Mouse (Mus musculus): ENCODE measurements around the gene Slc25a21.

Gene Slc25a21

DNA sequence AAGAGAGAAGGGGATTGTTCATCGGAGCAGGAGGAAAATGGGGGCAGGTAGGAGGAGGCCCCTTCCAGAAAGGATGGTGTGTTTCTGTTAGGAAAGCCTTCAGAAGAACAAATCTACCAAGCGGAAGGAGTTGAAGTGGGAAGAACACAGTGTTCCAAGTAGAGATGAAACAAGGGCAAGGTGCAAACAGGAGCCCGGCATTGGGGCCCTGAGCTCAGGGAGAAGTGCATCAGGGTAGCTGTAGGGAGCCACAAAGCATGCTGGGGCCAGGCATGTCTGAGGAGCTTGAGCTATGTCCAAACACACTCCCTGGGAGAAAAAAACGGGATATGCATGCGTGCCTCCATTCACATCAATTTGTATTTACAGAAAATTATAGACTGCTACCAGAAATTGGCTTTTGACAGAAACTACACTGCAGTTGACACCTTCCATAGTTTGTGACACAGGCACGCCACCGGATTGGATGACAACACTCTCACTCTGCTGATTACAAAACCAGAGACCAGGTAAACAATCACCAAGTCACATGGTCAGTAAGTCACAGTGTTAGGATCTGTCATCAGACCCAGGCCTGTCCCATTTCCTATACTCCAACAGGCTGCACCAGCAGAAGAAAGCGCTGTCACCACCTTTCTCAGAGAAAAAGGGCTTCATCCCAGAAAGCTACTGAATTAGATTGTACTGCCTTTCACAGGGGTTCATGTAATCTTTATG lies 299.9 kb downstream of the Slc25a21 start:
- in situ Hi-C loops (cut with MboI; ENCODE audit: low sequenced_read_pairs): no loop called here

DNA sequence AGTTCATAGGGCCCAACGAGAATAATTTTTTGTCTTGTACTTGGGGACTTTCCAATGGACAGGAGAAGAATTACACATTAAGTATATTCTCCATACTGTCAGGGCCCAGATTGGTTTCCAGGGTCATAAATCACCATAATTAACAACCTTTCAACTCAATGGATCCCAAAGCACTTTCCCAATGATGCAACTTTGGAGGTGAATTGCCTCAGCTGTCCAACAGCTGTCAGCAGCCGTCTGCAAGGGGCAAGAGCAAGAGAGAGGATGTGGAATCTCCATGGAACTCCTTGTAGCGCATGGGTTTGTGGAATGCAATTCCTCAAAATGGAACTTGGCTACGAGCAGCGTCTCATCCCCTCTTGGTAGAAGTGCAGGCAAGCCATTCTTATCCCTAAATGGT lies 302.3 kb downstream of the Slc25a21 start:
- in situ Hi-C loops (cut with MboI; ENCODE audit: low sequenced_read_pairs): no loop called here

DNA sequence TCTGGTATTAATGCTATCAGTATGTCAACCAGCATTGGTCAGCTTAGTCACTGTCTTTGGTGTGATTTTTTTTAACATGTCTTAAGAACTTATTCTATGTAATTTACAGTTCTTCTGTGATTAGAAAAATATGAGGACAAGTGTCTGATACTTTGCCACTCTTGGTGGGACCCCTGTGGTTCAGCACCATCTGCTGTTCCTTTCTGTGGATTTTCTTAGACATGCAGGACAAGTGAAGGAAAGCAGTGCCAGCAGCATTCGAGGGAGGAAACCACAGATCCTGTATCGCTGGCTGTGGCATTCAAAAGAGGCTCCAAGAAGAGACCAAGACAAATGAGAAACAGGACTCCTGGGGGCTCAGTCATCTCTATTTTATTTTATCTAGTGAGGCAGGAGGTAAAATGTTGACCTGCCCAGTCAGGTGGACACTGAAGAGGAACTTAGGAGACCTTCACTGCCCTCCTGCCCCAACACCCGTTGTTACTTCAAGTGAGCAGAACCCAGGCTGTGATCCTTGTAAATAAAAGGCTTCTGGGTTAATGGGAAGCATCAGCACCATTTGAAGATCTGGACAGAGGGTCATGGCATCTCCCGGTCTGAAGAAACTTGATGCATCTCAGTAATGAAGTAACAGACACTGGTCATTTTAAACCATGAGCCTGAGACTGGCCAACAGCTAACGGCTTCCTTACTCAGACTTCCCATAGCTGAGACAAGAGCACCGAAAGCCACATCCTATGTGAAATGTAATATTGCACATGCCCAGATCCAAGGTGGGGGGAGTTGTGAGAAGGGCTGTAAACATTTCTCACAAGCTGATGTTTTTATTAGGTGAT lies 306.2 kb downstream of the Slc25a21 start:
- in situ Hi-C loops (cut with MboI; ENCODE audit: low sequenced_read_pairs): no loop called here

DNA sequence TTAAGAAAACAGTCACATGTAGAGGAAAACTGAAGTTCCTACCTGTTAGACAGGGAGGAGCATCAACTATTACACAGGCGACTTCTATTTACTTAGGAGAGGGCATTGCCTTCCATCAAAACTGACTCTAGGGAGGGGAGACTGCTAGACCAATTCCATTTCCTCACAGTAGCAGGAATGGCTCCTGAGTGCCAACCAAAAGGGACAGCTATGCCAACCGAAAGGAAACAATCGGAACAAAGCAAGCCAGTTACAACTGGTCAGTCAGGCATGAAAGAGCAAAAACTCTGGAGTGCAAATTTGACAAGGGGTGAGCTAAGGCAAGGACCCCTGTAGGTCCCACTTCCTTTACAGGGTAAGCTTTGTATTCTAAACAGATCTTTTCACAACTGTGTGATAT lies 319.5 kb downstream of the Slc25a21 start:
- in situ Hi-C loops (cut with MboI; ENCODE audit: low sequenced_read_pairs): no loop called here

DNA sequence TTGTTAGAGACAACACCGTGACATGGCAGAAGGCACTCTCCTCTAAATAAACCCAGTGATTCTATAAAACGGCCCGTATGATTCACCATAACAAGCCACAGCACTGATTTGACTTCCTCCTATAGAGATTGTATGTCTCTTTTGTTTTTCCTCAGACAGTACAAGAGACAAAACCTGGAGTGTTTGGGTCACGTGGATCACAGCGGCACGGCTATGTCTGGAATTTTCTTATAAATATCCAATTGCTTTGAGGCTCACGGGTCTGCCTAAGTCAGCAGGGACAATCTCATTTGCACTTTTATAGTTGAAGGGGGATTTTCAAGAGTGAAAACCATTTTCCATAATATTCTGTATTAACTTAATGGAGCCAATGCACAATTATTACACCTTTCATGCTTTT lies 320.7 kb downstream of the Slc25a21 start:
- in situ Hi-C loops (cut with MboI; ENCODE audit: low sequenced_read_pairs): no loop called here

DNA sequence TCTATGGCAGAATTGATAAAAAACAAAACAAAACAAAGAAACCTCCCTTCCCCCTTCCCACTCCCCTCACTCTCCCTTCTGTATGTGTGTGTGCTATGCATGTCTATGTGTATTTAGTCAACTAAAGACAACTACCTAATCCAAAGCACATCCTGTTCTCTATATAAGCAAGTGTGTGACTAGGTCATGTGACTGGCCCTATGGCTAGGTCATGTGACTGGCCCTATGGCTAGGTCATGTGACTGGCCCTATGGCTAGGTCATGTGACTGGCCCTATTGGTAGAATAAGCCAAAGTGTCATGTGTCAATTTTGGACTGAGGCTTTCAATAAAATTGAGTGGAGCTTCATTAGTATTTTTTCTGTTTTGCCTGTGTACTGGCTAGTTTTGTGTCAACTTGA lies 324.1 kb downstream of the Slc25a21 start:
- in situ Hi-C loops (cut with MboI; ENCODE audit: low sequenced_read_pairs): no loop called here

DNA sequence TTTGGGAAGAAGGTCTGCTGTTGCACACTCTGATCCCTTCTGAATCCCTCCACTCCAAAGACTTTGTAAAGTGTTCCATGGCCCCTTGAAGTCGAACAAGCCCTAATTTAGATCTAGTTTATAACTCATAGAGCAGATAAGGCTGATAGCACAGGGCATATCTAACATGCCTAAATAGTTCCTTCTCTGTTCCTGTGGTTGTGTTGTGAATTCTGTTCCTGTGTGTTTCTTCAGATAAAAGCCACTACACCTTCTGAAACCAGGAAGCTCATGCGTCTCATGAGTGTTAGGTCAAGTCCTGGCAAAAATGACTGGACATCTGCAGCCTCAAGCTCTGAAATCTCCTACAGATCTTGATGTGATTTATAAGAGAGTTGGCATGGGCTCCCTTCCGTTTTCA lies 326.7 kb downstream of the Slc25a21 start:
- in situ Hi-C loops (cut with MboI; ENCODE audit: low sequenced_read_pairs): no loop called here

DNA sequence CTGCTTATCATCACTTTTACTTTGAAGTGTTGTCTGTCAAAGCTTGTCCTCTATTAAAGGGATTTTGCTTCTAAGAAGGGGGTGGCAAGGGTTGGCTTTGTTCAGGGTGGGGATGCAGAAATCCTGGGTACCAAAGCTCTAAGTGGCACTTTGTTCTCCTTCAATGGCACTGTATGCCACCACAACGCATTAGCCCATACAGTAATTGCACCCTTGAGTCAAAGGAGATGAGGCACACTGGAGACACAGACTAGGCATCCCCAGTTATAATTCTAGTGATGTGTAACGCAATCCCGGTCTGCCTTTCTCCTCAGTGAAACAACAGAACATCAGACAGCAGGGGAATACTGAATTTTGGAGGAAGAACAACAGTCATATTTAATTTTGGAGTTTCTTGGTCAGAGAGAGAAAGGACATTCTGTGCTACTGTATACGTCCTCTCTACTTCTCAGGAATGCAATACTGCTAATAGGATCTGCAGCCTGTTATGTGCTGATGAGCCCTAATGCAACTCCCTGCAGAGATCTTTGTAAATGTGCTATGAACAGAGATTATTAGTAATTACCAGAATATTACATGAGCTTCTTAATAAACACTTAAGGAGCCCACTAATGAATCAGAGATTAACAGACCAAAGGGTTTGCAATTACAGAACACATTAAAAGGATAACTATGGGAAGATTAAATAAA lies 333.3 kb downstream of the Slc25a21 start:
- in situ Hi-C loops (cut with MboI; ENCODE audit: low sequenced_read_pairs): no loop called here

DNA sequence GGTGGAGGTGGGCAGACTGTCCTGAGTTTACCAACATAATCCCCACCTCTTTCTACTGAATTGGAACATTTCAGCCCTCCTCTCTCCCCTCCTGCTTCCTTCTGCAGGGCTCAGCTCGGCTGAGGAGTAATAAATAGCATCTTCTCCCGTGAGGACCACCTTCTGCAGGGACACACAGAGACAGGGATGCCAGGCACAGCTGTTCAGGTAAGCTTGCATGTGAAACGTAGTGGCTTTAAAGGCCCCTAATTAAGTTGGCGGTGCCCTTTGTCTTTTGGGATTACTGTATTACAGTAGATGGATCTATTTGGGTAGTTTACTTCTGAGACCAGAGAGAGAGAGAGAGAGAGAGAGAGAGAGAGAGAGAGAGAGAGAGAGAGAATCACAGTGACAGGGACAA lies 344.6 kb downstream of the Slc25a21 start:
- in situ Hi-C loops (cut with MboI; ENCODE audit: low sequenced_read_pairs): no loop called here

DNA sequence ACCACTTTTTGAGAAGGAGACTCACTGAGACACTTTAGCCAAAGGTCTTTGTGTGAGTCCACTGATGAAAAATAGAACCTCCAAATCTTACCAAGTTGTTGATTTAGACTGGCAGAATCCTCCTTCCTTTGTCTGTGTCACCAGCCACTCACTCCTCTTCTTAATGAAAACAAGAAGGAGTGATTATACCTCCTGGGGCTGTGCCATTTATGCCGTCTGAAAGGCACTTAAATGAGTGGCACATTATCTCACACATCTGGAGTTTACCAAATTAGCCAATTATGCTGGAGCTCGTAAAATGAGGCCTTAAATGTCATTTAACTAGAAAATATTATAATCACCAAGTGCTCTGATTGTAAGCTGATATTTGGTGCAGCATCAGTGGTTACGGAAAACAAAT lies 345.8 kb downstream of the Slc25a21 start:
- in situ Hi-C loops (cut with MboI; ENCODE audit: low sequenced_read_pairs): no loop called here

DNA sequence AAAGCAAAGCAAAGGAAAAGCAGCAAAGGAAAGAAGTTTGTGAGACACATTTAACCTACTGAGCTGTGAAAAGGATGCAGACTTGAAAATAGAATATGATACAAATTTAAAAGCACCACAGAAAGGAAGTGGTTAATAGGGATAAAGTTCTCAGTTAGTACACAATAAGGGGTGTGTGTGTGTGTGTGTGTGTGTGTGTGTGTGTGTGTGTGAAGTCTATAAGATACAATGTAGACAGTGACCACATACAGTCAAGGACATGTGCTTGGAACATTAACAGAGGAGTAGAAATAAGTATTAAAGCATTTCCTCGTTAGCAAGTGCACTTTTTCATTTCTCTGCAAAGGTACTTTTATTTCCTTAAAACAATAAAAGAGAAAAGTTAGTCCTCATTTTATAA lies 367.3 kb downstream of the Slc25a21 start:
- in situ Hi-C loops (cut with MboI; ENCODE audit: low sequenced_read_pairs): no loop called here

DNA sequence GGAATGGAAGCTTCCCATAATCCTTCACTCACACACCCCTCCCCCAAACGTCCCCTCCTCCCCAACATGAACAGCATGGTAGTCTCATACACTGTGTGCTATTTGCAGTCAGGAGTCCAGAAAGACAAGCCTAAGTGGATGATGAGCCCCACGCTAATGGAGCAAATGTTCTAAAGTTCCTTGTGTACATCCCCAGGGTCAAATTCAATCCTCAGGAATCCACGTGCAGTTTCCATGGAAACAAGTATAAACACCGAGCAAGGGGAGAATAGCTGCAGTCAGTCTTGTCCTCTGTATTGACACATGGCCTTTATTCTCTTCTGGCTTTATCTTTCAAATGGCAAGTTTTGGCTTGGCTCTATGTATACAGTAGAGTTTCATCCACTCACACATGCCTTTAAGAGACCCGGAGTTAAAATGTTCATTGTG lies 367.8 kb downstream of the Slc25a21 start:
- in situ Hi-C loops (cut with MboI; ENCODE audit: low sequenced_read_pairs): no loop called here

DNA sequence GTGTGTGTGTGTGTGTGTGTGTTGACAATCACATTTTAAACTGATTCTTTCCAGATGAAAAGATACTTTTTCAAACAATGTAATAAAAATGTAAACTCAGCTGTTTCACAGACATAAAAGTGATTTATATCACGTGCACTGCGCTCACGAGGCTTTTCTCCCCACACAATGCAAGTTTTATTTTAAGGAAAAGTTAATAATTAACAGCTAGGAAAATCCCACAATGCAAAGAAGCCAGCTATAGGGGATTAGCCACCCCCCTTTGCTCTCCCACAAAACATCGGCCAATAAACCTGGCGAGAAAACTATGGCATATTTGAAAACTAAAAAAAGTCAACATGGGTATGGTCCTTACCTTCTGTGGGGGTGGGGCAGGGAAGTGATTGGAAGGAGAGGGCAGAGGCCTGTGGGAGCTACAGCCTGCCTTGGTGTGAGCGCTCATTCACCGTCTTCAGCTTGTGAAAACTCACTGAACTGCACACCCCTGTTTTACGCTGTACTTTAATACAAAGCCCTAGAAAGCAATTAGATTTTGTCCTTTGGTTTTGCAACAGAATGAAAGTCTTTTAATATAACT lies 369.4 kb downstream of the Slc25a21 start:
- in situ Hi-C loops (cut with MboI; ENCODE audit: low sequenced_read_pairs): no loop called here

DNA sequence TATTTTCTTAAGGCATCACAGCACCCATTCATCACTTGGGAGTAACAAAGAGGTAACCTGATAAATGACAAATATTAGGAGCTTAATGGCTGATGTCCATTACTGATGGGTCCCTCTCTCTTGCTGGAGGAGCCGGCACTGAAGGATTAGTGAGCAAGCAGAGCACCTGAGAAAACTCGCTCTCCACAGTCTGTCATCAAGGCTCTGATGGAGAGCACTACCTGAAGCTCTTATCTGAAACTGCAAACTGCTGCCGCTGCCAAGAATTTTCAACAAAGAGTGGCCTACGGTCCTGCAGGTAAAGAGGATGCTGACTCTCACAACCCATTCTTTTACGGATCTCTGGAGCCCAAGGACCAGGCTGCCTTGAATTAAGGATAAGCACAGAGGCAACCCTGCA lies 372.6 kb downstream of the Slc25a21 start:
- in situ Hi-C loops (cut with MboI; ENCODE audit: low sequenced_read_pairs): no loop called here

DNA sequence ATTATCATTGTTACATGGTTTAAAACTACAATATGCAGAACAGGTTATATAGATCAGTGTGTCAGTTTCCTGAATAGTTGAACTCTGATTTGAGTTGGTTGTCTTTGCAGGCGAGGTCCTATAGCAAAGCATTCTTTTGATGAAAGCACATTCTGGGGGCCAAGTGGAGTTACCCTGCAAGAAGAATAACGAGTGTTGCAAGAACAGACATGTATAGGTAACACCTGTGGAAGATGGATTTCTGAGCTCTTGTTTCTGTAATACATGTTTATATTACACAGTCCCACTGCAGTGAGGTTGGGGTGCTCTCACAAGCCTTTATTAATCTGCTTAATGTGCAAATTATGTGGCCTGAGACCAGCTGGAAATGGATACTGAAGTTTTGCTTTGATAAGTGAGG lies 375.1 kb downstream of the Slc25a21 start:
- in situ Hi-C loops (cut with MboI; ENCODE audit: low sequenced_read_pairs): no loop called here

DNA sequence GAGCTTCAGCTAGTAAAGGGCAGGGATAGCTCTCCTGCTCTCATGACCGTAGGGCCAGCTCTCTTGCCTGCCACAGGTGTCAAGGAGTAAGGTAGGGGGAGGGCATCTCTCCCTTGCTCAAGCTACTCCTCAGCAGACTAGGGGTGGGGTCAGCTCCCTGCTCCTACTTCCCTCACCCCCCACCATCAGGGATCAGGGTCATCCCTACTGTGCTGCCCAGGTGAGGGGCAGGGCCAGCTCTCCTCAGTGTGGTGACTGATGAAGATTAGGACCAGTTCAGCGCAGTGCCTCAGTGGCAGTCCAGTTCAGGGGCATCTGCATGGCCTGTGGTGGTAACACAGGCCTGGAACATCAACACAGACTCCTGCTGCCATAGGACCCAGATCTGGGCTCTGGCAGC lies 376.7 kb downstream of the Slc25a21 start:
- in situ Hi-C loops (cut with MboI; ENCODE audit: low sequenced_read_pairs): no loop called here

DNA sequence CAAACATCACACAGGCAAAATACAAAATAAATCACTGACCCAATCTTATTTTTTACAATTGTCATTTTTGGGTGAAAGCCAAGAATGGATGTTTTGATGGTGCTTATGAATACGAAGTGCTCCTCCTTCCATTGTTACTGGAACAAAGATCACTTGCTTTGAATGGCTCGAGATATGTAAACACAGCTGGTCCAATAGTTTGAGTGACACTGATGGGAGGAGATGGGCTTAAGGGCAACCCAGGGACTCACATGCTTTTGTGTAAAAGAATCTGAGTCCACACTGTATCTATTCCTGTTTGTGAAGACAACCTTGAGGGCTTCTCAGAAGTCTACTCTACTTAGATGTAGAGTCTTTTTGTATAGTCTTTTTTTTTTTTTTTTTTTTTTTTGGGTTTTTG lies 389.8 kb downstream of the Slc25a21 start:
- in situ Hi-C loops (cut with MboI; ENCODE audit: low sequenced_read_pairs): no loop called here

DNA sequence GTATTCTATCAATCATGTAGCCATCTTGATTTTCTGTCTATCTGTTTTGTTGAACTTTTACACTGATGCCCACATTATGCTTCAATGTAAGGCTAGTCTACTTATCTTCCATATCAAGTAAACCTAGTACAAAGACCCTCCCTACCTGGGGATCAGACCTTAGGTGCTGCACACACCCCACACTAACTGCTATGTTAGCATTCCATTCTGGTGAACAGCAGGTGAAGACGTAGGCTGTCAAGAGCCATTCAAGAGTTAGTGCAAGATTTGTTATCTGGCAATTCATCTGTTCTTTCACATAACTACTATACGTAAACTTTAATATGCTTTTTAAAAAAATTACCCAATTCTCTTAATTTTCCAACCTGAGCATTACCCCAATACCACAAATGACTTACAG lies 390.2 kb downstream of the Slc25a21 start:
- in situ Hi-C loops (cut with MboI; ENCODE audit: low sequenced_read_pairs): no loop called here

DNA sequence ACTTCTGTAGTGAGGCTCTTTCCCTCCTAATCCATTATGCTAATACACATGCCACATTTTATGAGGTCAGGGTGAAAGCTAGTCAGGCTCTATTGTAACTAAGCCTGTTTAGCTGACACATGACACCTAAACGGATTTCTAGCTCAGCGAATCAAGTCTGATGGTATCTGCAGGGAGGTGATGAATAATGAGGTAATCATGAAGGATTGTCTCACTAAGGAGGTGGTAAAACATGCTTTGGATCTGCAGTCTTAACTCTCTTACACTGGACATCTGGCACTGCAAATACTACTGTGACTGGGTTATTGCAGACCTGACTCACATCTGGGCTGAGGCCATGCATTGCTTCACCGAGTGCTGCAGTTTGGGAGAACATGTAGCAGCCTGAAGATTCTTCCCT lies 392.8 kb downstream of the Slc25a21 start:
- in situ Hi-C loops (cut with MboI; ENCODE audit: low sequenced_read_pairs): no loop called here

DNA sequence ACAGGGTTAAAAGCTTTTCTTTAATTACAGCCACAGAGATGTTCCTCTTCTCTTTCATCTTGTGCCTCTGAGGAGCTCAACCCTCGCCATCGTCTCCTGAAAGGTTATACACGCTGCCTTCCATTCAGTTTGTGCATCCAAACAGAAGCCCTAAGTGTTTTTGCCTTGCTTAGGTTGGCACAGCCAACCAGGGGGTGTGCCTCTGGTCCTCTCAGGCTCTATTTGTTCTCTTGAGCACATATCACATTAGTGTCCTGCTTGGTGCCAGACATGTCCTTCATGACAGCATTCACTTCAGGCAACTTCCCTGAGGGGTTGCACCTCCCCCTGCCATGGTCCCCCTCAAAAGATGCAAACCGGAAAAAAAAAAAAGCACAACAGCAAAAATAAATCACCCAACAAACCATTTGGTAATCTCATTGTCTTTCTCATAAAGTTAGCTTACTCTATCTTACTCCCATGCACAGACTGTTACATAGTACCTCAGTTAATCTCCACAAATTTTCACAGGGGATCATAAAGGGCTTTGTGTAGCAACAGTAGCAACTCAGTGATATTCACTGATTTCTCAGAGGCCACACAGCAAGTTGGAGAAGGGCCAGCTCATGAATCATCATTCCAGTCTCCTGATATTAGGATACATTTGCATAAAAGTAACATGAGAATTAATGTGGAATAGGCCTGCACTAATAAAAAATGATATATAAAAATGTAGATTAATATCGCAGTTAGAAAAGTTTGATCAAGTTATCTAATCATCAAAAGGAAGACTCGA lies 398.4 kb downstream of the Slc25a21 start:
- in situ Hi-C loops (cut with MboI; ENCODE audit: low sequenced_read_pairs): no loop called here

DNA sequence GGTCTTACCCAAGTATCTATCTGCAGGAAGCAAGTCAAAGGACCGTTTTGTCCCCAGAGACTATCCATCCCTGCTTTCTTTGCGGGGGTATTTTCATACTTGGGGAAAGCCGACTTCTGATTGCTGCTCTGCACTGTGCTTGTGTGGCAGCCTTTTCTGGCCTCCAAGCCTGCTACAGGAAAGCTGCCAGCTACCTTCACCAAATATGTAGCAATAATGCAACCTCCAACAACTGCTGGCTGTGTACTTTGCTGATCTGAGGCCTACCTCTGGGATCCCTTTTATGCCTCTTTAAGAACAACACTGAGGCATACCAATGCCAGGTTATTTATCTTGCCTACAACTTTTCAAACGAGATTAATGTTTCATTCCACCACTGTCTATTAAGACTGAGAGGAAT lies 408.0 kb downstream of the Slc25a21 start:
- in situ Hi-C loops (cut with MboI; ENCODE audit: low sequenced_read_pairs): no loop called here
